Mouse (Mus musculus): ENCODE measurements at regions not wholly inside any gene's neighbourhood (a gene's known extent, or its start where the extent isn't known, plus 50 kb on each side); places are given as distances from the start of the nearest gene placed in this dataset.

GRCm38 (mm10) chr14:17347286-17347685, 312.8 kb upstream of the Thrb start:
- H3K27ac ChIP-seq (ENCODE audit: insufficient read depth, low read depth, low read length) = no peak overlapping the region
- TF ChIP-seq POLR2A (IDR thresholded peaks at IDR 0.05; ENCODE audit: low read depth, low read length) = no peak
- no peaks in the 10 kb centered on the region for H3K27me3 ChIP-seq (ENCODE audit: control insufficient read depth, insufficient read depth, low read length)
- no peaks in the 10 kb centered on the region for H3K36me3 ChIP-seq (ENCODE audit: control insufficient read depth, insufficient read depth, low read length)
- H3K4me1 ChIP-seq (ENCODE audit: control insufficient read depth, insufficient read depth, insufficient read length, low read length) = no peaks in the 10 kb centered on the region
- 79% methylated on average over 2 of the region's 2 CpGs for whole genome bisulfite sequencing
- H3K4me3 ChIP-seq (ENCODE audit: low read depth, low read length) = no peak overlapping the region

GRCm38 (mm10) chr14:17352324-17353037, 307.6 kb upstream of the Thrb start:
- no peak overlapping the region for H3K4me3 ChIP-seq (ENCODE audit: low read depth, low read length)
- H3K27me3 ChIP-seq (ENCODE audit: control insufficient read depth, insufficient read depth, low read length) = no peaks in the 10 kb centered on the region
- H3K4me1 ChIP-seq (ENCODE audit: control insufficient read depth, insufficient read depth, insufficient read length, low read length) = no peaks in the 10 kb centered on the region
- no peak overlapping the region for H3K27ac ChIP-seq (ENCODE audit: insufficient read depth, low read depth, low read length)
- TF ChIP-seq POLR2A (IDR thresholded peaks at IDR 0.05; ENCODE audit: low read depth, low read length) (no peak), CTCF (IDR thresholded peaks at IDR 0.05; ENCODE audit: extremely low read depth, insufficient read length, insufficient replicate concordance, low read depth, low read length) (no peak)
- 73% methylated on average over 4 of the region's 4 CpGs for WGBS
- no peaks in the 10 kb centered on the region for H3K36me3 ChIP-seq (ENCODE audit: control insufficient read depth, insufficient read depth, low read length)

- H3K4me1 ChIP-seq (ENCODE audit: control insufficient read depth, insufficient read depth, insufficient read length, low read length) = no peaks in the 10 kb centered on the region
- H3K36me3 ChIP-seq (ENCODE audit: control insufficient read depth, insufficient read depth, low read length) = no peaks in the 10 kb centered on the region
- TF ChIP-seq CTCF (IDR thresholded peaks at IDR 0.05; ENCODE audit: extremely low read depth, insufficient read length, insufficient replicate concordance, low read depth, low read length) (no peak), POLR2A (IDR thresholded peaks at IDR 0.05; ENCODE audit: low read depth, low read length) (no peak)
- no peak overlapping the region for H3K27ac ChIP-seq (ENCODE audit: insufficient read depth, low read depth, low read length)
- H3K27me3 ChIP-seq (ENCODE audit: control insufficient read depth, insufficient read depth, low read length) = no peaks in the 10 kb centered on the region
- no peak overlapping the region for H3K4me3 ChIP-seq (ENCODE audit: low read depth, low read length)
Observed at GRCm38 (mm10) chr14:17361910-17362309, 298.2 kb upstream of the Thrb start.

GRCm38 (mm10) chr14:17402751-17403479, 257.1 kb upstream of the Thrb start:
- Histone ChIP-seq H3K4me3 (ENCODE audit: low read depth, low read length) (no peak overlapping the region), H3K27ac (ENCODE audit: insufficient read depth, low read depth, low read length) (no peak overlapping the region), H3K27me3 (ENCODE audit: control insufficient read depth, insufficient read depth, low read length) (no peaks in the 10 kb centered on the region), H3K36me3 (ENCODE audit: control insufficient read depth, insufficient read depth, low read length) (no peaks in the 10 kb centered on the region), H3K4me1 (ENCODE audit: control insufficient read depth, insufficient read depth, insufficient read length, low read length) (peaks cover 6% of the 10 kb centered on the region; the same call in 1 of the 2 replicates)
- WGBS = 43% methylated on average over 7 of the region's 7 CpGs
- TF ChIP-seq POLR2A (IDR thresholded peaks at IDR 0.05; ENCODE audit: low read depth, low read length) = no peak
- TF ChIP-seq CTCF (IDR thresholded peaks at IDR 0.05; ENCODE audit: extremely low read depth, insufficient read length, insufficient replicate concordance, low read depth, low read length) = peak; percentile 62; the same call in 1 of the 2 replicates

- Histone ChIP-seq H3K36me3 (ENCODE audit: control insufficient read depth, insufficient read depth, low read length) (no peaks in the 10 kb centered on the region), H3K4me1 (ENCODE audit: control insufficient read depth, insufficient read depth, insufficient read length, low read length) (peaks cover 8% of the 10 kb centered on the region; the same call in 1 of the 2 replicates), H3K4me3 (ENCODE audit: low read depth, low read length) (no peak overlapping the region), H3K27me3 (ENCODE audit: control insufficient read depth, insufficient read depth, low read length) (no peaks in the 10 kb centered on the region), H3K27ac (ENCODE audit: insufficient read depth, low read depth, low read length) (no peak overlapping the region)
- TF ChIP-seq POLR2A (IDR thresholded peaks at IDR 0.05; ENCODE audit: low read depth, low read length) (no peak), CTCF (IDR thresholded peaks at IDR 0.05; ENCODE audit: extremely low read depth, insufficient read length, insufficient replicate concordance, low read depth, low read length) (peak; percentile 60; the same call in 1 of the 2 replicates)
- WGBS = 79% methylated on average over 2 of the region's 2 CpGs
Observed at GRCm38 (mm10) chr14:17405551-17406336, 254.3 kb upstream of the Thrb start.

- Histone ChIP-seq H3K4me3 (ENCODE audit: low read depth, low read length) (no peak overlapping the region), H3K36me3 (ENCODE audit: control insufficient read depth, insufficient read depth, low read length) (no peaks in the 10 kb centered on the region), H3K27me3 (ENCODE audit: control insufficient read depth, insufficient read depth, low read length) (no peaks in the 10 kb centered on the region), H3K27ac (ENCODE audit: insufficient read depth, low read depth, low read length) (no peak overlapping the region), H3K4me1 (ENCODE audit: control insufficient read depth, insufficient read depth, insufficient read length, low read length) (peaks cover 8% of the 10 kb centered on the region; the same call in 1 of the 2 replicates)
- TF ChIP-seq CTCF (IDR thresholded peaks at IDR 0.05; ENCODE audit: extremely low read depth, insufficient read length, insufficient replicate concordance, low read depth, low read length) = no peak
- no peak for TF ChIP-seq POLR2A (IDR thresholded peaks at IDR 0.05; ENCODE audit: low read depth, low read length)
Observed at GRCm38 (mm10) chr14:17406879-17407278, 253.2 kb upstream of the Thrb start.

GRCm38 (mm10) chr14:17408343-17408742, 251.7 kb upstream of the Thrb start:
- Histone ChIP-seq H3K4me3 (ENCODE audit: low read depth, low read length) (no peak overlapping the region), H3K36me3 (ENCODE audit: control insufficient read depth, insufficient read depth, low read length) (no peaks in the 10 kb centered on the region), H3K27ac (ENCODE audit: insufficient read depth, low read depth, low read length) (no peak overlapping the region), H3K4me1 (ENCODE audit: control insufficient read depth, insufficient read depth, insufficient read length, low read length) (peaks cover 8% of the 10 kb centered on the region; the same call in 1 of the 2 replicates), H3K27me3 (ENCODE audit: control insufficient read depth, insufficient read depth, low read length) (no peaks in the 10 kb centered on the region)
- 80% methylated on average over 5 of the region's 5 CpGs for WGBS
- TF ChIP-seq CTCF (IDR thresholded peaks at IDR 0.05; ENCODE audit: extremely low read depth, insufficient read length, insufficient replicate concordance, low read depth, low read length) (no peak), POLR2A (IDR thresholded peaks at IDR 0.05; ENCODE audit: low read depth, low read length) (no peak)
